Mouse (Mus musculus): ENCODE data around the gene Larp4b.
"Not testable (repeated sequence)": the region's sequence is repeated elsewhere in the genome, so short reads cannot be mapped to it uniquely, and the experiment has no call there.

The Larp4b gene

DNA sequence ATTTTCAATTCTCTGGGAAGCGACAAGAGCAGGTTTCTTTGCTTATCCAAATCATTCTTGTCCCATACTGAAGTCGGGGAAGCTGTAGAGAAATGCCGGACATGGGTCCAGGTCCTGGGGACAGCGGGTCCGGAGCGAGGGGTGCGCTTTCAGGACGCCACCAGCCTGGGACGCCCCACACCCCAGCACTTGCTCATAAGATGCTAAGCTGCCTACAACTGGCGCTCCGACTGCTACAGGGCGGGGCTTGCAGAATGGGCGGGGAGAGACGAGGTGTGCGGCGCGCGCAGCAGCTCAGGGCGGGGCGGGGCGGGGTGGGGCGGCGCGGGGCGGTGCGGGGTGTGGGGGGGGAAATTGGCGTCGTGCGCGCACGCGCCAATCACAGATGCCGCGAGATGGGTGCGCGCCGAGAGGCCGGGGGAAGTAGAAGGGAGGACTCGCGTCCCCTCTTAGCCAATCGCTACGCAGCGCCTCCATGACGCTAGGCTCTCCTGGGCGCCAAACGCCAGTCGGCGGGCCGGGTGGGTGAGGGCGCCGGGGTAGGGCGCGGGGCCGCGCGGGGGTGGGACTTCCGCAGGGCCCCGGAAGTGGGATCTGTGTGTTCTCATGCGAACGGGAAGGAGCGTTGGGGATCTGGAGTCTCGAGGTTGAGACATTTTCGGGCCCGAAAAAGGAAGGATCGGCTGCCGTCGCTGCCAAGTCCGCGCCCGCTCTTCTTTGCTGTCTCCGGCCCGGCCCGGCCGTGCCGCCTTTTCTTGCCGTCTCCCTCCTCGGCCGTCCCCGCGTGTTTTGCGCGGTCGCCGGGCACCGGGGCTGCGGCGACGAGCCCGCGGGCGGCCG is at the start of gene Larp4b:
TSS of gene Larp4b (plus strand) at position 566 of the 840 bp plus-strand sequence.
- peak; percentile 99 for DNase-seq

DNA sequence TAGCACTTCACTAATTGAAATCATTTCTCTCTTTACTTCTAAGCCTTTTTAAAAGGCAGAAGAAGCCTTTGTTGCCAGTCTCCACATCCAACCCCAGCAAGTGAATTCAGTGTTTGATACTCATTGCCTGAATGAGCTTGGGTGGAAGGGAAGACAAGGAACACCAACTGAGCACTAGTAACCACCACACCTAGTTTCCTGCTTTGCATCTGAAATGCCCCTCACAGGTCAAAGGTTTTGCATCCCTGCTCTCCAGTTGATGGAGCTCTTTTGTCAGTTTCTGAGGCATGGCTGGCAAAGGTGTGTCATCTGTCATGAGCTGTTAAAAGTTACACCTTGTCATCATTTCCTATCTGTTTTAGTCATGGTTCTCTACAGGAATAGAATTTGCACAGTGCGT is 49.0 kb upstream of the Larp4b start:
- DNase-seq, result no peak

DNA sequence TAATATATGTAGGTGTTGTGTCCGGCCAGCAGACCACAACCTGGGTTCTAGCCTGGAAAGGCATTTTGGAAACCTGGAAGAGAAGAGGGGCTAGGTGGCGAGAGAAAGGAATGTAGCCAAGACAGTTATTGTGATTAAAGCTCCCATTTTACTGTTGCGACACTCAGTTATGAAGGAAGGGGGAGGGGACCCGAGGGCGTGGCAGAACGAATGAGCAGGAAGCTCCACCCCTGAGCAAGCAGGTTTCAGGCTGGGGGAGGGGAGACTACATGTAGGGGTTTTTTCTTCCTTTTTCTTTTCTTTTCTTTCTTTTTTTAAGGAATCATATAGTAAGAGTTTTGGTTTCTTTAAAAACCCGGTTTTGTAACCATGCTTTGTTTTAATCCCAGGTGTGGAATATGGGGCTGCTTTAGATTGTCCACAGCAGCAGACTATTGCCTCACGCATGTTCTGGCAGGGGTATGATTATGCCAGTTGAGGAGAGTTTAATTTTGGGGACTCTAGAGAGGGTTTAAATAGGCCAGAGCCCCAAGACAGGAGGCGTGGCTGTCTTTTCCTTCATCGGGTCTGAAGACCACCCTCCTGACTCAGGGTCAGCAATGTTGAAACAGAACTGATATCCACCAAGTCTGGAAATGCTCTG is 41.5 kb upstream of the Larp4b start:
- DNase-seq, result not testable (repeated sequence)

DNA sequence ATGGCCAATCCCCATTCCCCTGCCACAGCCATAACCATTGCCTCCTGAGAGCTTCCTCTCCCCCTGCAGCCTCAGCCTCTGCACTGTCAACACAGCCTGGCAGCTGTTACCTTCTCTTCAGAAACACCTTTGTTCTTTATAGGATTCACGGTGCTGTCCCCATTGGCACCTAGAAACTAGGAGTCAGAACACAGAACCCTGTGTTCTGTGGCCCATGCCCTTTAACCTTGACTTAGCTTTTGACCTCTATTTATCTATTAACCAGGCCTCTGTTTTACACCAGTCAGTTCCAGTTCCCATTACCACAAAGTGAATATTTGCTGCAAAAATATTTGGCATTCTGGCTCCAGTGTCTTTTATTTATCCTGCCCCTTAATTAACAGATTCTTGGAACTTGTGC is 36.4 kb upstream of the Larp4b start:
- no peak for DNase-seq

DNA sequence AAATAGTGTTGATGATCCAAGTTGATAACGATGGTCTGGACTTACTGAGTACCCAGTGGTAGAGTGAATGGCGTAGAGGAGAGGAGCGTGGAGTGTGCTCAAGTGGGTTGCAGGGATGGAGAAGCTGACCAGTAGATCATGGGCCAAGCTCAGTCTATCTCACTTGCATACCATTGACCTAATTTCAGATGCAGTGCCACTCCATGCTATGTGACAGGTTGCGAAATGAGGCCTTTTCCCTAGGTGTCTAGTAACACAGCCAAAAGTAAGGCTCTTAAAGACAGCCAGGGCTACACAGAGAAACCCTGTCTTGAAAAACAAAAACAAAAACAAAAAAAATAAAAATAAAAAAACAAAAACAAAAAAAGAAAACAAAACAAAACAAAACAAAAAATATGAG is 35.0 kb upstream of the Larp4b start:
- DNase-seq, result no peak

DNA sequence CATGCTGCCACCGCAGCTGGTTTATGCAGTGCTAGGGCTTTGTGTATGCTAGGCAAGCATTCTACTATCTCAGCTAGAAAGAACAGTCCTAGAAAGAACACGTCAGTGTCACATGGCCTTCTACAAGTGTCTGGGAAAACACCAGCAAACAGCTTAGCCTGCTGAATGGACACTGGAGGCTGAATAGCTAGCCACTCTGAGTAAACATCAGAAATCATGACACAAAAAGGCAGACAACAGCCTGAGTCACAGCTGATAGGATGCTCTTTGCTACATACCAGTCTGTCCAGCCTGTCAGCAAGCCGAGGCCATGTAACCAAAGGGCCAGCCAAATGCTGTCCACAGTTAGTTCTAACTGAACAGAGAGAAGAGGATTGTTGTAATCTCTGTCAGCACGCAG is 32.3 kb upstream of the Larp4b start:
- DNase-seq, result no peak

DNA sequence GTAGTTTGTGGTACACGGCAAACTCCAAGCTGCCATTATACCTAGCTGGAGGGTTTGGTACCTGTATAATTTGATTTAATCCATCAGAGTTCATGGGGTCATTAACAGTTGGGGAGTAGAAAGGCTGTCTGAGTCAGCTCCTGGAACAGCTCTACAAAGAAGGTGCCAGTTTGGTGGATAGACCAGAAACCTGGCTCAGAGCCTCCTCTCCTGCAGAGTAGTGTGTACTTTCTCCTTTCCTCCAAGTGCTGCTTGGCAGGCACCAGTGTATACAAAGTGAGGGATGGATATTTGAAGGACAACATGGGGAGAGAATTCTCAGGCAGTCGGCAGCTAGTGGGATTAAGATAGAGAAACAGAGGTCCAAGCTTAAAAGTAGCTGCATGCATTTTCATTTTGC is 29.5 kb upstream of the Larp4b start:
- no peak for DNase-seq

DNA sequence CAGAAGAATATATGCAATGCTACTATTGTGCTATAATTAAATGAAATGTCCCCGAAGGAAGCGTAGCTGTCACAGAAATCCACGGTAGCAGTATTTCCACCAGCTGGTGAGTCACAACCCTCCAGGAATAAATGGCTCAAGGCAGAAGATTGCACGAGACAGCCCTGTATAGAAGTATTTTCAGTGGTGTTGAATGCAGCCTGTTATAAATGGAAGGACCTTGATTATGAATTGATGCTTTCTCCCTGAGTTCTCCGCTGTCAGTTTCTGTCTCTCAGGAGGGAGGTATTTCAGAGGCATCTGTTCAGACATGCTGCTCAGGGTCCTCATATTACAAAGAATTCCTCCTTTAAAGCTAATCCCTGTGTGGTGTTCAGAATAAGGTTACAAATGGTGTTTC is 27.6 kb upstream of the Larp4b start:
- DNase-seq, result peak; percentile 11

DNA sequence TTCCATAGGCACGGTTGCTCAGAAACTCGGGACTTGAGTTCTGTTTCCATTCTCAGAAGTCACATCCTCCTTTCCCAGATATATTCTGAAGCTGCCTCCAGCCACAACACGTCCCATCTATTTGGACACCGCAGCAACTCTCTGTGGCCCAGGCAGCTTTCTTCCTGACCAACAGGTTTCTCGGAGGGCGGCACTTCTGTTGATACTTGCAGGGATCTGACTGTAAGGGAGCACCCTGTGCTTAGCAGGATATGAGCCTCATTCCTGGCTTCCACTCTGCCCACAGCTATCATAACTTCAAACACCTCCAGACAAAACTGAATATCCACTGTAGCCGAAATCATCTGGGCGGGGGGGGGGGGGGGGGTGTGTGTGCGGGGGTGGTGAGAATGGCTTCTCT is 22.7 kb upstream of the Larp4b start:
- no peak for DNase-seq

DNA sequence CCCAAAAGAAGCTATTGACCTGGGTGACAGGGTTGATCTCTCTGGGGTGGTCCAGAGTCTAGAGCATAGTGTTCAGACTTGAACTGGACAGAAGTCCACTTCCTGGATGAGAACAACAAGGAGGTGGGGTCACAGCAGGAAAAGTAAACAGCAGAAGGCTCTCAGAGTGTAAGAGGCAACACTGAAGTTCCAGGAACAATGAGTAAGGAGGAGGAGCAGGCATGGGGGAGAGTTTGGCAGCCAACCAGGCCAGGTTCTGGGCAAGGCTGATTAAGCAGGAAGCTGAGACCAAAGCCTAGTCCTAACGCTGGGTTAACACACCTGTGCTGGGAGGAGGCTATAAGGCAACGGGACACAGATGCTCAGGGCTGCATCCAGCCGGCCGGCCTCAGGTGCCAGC is 19.9 kb upstream of the Larp4b start:
- no peak for DNase-seq

DNA sequence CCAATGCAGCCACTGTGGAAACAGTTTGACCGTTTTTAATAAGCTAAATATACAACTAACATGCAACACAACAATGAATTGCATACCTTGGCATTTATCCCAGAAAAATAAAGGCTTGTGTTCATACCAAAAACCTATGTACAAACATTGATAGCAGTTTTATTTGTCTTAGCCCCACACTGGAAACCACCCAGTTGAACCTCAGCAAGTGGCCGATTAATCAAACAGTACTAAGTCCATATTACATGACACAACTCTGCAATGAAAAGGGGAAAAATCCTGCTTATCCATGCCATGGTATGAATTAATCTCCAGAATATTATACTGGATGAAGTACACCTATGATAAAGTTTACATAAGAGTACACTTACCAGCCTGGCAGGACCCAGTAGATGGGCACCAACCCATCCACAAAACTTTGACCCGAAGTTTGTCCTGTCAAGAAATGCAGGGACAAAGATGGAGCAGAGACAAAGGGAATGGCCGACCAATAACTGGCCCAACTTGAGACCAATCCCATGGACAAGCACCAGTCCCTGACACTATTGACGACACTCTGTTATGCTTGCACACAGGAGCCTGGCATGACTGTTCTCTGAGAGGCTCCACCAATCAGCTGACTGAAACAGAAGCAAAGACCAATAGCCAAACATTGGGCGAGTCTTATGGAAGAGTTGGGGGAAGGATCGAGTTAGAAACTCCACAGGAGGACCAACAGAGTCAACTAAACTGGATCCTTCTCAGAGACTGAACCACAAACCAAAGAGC is 17.7 kb upstream of the Larp4b start:
- DNase-seq, result no peak

DNA sequence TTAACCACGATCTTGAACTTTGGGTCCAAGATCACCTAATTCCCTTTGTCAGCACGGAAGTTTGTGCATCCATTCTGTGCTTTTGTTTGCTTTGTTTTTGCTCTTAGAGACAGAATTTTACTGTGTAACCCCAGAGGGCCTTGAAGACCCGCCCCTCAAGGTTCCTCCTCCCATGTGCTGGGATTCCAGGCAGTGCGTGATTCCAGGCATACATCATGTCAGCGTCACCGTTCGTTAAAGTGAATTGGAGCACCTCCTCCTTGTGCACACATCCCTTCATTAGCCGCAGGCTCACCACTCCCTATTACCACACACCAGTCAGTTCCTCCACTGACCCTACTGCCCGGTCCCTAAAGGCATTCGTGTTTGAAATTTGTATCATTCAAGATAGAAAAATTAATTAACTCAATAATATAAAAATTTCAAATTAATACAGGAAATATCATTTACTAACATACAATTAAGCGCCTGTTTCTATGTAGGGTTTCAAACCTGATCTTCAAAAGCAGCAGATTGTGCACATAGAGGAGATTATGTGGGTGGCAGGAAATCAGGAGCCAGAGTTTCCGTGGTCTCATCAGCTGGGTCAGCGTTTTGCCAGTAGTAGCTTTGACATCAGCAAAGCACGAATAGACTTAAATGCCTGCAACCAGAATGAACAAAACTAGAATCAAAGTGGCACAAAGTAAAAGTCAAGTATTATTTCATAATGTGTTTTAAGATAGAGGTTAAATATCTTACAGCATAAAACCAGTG is 11.4 kb upstream of the Larp4b start:
- DNase-seq, result no peak

DNA sequence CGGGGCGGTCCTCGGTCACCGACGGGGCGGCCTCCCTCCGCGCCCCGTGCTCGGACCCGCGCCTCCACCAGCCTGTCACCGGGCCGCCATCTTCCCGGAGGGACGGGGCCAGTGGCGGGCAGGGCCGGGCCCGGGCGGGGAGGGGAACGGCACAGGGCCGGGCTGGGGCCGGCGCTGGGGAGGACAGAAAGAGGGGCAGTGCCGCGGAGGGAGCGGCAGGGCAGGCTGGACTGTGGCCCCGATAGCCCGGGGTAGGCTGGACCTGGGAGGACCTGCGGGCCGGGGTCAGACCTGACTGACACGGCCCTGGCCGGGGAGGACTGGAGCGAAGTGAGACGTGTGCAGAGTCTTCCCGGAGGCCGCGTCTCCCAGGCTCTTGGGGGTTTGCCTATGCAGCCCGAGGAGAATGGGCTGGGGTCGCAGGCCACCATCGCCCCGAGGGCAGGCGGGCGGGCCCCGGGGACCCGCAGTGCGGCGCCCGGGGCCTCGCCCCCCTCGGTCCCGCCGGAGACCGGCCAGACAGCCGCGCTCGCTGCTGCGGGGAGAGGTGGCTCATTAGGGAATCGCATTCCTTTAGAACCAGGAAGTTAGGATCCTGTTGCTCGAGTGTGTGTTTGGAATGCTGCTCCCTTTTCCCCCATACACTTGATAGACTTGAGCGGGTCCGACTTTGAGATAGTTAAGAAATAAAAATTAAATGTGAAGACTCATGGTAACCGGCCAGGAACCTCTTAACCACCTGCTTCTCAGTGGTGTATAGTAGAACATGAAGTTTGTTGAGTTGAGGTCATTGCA is 702 bp downstream of the Larp4b start:
- DNase-seq, result peak; percentile 65

DNA sequence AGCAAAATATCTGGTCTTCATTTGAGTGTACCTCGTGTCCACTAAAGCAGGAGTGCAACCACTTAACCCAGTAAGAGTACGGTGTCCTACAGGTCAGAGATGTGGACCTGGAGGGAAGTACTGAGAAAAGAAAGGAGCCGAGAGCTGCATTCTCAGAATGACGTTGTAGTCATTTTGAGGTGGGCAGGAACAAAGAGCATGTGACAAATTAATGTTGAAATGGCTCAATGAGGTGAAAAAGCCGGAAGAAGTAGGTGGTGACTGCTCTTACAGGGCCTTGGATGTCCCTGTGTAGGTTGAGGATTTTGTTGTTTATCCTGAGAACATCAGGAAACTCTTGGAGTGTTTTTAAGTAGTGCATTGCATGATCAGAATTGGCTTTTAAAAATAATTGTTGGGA is 5.6 kb downstream of the Larp4b start:
- peak; percentile 15 for DNase-seq

DNA sequence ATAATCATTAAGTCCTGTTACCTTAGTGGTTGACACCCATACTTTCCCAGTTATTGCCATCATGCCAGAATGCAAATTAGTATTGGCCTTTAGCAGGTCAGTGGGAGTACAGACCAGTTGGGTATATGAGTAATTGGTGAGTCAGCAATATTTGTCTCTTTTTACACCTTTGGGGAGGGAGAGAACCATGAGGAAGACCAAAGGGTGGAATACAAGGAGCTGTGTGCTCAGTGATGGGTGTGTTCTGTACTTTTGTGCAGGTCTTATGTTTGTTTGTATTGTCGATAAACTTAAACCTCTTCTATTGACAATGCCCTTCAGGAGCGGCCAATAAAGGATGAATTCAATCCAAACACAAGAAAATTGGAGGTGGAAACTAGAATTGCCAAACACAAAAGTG is 6.8 kb downstream of the Larp4b start:
- DNase-seq, result no peak

DNA sequence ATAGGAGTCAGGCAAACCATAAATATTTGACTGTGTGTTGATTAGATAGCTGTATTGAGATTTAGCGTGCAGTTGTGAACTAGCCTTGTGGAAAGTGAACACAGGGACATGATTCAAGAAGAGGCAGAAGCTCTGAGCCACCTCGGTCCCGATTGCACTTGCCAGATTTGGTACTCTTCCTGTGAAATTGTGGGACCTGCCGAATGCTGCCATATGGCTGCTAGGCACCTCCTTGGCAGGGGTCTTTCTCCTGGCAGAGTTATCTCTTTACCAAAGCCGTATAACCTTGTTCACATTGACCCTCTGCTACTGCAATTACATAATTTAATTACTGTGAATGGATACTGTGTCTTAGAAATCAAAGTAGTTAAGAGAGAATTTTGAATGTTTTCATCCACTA is 12.6 kb downstream of the Larp4b start:
- DNase-seq, result no peak

DNA sequence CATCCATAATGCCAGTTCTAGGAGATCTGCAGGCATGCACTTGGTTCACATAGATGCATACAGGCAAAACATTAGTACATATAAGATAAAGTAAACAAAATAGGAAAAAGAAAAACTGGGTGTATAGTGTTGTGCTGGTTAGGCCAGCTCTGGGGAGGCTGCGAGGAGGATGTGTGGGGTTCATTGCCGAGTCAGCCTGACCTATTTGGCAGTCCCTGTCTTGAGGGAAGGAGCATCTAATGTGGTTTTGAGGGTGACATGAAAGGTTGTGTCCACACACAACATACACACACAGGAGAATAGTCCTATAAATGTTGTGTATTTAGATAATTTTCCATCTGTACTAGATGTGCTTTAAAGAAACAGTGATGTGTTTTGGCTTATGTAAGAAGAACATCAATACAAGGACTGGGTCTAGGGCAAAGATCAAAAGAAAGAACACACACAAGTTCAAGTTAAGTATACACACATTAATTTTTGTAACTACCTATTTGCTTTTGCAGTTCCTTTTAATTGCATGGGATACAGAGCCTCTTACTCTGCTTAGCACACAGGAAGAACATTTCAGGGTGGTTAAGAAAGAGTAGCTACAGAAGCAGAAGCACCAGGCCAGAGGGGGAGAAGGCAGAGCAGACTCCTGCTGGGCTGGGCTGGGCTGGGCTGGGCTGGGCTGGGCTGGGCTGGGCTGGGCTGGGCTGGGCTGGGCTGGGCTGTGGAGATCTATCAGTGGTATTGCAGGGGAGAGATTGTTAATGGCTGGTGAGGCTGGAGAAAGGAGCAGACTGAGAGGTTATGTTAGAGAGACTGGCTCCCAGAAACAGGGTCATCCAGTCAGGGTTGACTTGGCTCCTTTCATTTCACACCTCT is 13.5 kb downstream of the Larp4b start:
- no peak for DNase-seq

DNA sequence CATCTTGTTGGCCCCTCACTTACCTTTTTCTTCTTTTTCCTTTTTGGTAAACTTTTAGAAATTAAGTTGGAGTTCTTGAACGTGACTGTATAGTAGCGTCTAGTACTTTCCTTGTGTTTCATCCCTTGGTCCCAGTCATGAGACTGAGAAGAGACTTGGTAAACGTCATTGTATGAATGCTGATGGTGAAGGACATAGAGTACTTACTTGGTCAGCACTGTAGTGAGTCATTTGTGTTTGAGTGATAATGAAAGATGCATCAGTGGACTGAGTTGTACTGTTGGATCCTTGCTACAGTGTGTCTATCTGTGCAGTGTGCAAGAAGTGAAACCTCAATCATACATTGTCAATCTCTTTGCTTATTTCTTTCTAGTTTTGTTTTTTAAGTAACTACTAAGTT is 20.1 kb downstream of the Larp4b start:
- DNase-seq, result no peak

DNA sequence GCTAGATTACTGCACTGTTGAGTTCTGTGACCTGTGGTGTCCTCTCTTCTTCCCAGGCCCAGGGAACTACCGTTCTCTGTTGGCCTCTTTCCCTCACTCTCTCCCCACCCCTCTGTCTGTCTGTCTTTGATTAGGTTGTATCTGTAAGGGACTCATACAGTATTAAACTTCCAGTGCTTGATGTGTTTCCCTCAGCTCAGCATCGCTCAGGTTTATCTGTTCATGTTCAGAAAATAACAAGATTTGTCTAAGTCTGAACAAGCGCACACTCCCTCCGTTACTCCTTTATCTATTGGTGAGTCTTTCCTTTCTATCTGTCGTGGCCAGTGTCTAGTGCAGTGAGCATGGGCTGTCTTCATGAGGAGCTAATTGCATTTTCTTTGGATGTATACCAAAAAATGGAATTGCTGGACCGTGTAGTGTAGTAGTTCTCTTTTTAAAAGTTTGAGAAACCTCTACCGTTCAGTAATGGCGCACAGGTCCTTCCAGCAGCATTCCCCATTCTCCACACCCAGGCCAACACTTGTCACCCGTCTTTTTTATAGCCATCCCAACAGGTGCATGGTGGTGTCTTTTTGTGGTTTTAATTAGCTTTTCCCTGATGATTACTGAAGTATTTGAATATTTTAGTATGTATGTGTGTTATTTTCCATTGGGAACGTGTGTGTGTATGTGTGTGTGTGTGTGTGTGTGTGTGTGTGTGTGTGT is 27.3 kb downstream of the Larp4b start:
- no peak for DNase-seq

DNA sequence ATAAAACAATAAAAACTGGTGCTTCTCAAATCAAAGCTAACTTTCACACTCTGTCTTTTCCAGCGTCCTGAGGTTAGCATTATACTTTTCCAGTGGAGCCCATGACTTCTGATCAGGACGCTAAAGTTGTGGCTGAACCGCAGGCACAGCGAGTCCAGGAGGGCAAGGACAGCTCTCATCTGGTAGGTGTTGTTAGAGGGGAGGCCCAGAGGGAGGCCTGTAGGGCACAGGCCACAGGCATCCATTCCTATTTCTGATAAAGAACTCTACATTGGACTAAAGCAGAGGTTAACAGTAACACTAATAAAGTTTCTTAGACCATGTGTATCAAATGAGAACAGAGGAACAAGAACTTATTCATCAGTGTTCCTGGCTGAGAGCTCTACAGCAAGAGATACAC is 28.4 kb downstream of the Larp4b start:
- DNase-seq, result no peak

DNA sequence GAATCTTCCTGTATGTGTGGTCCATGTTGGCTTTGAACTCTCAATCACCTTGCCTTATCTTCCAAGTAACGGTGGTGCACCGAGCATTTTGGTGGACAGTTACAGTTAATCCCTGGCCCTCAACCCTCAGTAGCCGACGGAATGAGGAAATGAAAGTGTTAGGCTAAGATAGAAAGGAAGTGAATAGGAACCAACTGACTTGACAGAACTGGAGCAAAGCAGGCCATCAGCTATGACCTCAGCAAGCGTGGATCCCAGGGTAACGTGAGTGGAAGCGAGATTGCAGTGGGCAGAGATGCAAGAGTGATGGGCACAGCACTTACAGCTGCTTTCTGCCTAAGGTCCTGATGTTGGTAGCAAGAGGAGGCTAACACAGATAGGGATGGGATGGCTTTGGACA is 31.5 kb downstream of the Larp4b start:
- DNase-seq, result no peak
